Mouse (Mus musculus) right cerebral cortex, postnatal 36 days (tissue): Measurements from ENCODE around the gene Fam227a.
"Not testable (repeated sequence)": the region's sequence is repeated elsewhere in the genome, so short reads cannot be mapped to it uniquely, and the experiment has no call there.

Experiments used
- DNase-seq, 2 experiments: peaks; one replicate each; pipeline ENCODE4 v3.0.0; 2022; ENCODE audit warnings: low spot score in 2 of 2, mixed read lengths in 1 of 2

Fam227a gene

DNA sequence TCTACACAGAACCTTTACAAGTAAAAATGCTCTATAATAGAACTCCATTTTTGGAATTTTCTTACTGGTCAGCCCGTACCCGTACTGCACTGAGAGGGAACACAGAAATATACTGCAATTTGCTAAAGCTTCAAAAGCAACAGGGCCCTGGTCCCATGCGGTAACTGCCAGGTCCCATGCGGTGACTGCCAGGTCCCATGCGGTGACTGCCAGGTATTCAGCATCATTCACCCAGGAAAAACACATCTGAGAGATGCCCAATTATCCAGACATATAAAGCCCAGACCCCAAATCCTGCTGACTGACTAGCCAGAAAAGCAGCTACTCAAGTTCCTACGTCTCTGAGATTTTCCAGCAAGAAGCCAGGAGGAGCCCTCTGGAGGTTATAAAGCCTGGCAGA is 25.9 kb upstream of the Fam227a start:
- no peak for DNase-seq

DNA sequence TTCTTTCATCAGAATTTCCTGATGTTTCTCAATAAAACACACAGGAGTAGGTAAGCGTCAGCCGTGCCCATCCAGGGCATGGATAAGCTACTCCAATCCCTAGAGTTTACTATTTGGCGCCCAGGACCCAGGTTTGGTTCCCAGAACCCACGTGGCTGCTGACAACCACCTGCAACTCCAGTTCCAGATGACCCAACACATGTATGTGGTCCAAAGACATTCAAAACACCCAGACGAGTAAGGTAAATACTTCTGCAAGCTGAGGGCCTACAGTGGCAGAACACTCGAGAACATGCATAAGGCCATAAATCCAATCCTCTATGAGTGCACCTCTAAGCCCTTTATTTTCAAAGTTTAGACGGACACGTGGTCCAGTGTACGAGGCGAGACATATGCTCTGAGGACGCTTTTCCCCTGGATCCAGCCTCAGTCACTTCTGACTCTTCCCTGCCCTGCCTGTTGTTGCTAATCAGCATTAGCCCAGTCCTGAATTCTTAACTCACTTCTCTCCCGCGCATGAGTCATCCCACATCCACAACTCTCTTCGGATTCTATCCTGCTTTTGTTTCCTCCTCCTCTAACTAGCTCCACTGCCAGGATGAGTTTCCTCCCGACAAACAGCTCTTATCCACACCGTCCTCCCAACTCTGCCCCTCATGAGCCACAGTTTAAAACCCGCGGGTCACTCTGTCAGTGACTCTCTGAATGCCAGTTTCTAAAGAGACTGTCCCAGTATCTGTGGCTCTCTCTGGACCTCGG is 25.1 kb upstream of the Fam227a start:
- DNase-seq, result peak in 1 of 2 experiments; percentile 50

DNA sequence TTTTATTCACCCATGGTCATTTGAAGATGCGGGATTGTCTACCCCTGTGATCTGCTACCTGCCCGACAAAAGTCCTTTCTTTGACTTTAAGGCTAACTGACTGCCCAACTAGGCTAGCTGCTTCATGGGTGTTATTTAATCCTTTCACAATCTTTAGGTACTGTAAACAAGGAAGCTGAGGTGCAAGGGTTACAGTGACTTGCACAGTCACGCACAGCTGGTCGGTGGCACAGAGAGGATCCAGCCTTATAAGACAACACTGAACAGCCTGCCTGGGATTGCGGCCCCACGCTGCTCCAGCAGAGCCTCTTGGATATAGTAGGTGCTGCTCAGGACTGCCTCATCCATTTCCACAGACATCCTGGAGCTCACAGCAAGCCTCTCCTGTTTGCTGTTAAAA is 24.4 kb upstream of the Fam227a start:
- DNase-seq, result no peak

- DNase-seq, result no peak
These were observed 23.2 kb upstream of the Fam227a start for GRCm38 (mm10) chr15:79681973-79682372.

DNA sequence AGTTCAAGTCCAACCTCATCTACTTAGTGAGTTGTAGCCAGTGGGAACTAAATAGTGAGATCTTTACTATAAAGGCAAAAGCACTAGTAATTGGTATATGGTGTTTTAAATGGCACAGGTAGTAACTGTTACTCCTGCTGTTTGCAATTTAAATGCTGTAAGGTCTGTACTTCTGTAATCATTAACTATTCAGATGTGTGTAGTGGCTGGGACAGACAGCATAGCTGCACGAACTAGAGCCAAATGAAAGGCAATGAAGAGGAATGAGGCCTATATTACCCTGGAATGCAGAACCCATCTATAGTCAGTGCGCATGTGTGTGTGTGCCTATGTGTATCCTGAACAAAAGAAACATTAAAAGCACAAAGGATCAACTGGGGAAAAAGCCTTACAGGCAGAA is 19.2 kb upstream of the Fam227a start:
- no peak for DNase-seq

DNA sequence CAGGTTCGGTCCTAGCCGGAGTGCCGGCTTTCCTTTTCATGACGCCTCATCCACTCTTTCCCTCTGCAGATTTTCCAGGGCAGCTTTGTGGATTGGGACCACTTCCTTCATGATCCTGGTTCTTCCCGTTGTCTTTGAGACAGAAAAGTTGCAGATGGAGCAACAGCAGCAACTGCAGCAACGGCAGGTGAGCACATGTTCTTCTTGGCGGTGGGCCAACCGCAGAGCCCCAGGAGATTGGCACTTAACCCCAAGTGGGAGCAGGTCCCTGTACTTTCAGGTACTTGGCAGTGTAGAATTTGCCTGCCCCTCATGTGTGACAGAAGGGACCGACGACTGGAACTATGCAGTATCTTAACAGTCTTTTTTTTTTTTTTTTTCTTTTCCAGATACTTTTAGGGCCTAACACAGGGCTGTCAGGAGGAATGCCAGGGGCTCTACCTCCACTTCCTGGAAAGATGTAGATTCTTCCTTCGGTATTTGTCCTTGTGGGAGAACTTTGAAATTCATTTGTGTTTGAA is 13.1 kb upstream of the Fam227a start:
- not testable (repeated sequence) for DNase-seq

DNA sequence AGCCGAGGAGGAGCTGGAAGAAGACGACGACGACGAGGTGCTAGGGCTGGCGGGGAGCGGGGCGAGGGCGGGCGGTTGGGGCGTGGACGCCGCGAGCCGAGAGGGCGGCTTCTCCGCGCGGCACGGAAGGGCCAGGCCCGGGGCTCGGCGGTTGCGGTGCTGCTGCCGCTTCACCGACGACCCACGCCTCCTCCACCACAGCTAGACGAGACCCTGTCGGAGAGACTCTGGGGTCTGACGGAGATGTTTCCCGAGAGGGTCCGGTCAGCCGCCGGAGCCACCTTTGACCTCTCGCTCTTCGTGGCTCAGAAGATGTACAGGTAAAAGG is 12.2 kb upstream of the Fam227a start:
- no peak for DNase-seq

DNA sequence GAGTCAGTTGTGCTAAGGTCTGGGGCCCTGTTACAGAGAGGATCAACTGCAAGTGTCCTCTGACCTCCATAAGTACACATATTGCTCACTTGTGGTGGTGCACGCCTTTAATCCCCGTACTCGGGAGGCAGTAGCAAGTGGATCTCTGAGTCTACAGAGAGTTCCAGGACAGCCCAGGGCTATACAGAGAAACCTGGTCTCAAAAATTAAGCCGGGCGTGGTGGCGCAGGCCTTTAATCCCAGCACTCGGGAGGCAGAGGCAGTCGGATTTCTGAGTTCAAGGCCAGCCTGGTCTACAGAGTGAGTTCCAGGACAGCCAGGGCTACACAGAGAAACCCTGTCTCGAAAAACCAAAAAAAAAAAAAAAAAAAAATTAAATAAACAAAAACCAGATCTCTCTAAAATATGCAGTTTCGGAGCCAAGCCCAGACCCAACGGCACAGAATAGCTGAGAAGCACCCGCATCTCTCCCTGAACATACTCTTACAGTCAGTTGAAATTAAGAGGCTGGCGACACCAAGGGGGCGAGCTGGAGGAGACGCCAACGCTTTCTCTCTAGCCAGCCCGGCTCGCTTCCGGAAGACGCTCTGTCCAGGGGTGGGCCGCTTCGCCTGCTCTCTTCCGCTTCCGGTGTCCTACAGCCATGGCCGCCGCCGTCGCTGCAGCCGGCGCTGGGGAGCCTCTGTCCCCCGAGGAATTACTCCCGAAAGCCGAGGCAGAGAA is 11.7 kb upstream of the Fam227a start, which contains the start of gene Tomm22:
TSS of gene Tomm22 (plus strand) at position 613 of the 723 bp plus-strand sequence.
- peak; percentile 82 to 88 for DNase-seq

DNA sequence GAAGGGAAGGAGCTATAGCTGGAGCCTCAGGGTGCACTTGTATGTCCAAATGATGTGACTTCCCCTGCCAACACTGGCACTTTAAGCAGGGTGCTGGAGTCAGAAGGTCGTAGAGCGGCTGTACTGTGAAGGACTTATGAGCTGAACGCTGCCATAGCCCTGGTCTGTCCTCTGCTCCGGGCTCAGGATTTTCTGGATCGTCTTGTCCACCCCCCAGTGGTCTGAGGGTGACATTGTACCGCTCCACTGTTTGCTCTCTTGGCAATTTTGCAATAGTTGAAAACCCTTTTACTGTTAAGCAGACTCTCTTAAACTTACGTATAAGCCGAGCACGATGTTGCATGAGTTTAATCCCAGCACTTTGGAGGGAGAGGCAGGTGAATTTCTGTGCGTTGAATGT is 10.4 kb upstream of the Fam227a start:
- DNase-seq, result no peak

- DNase-seq, result peak in 1 of 2 experiments; percentile 54
These were observed 5.9 kb upstream of the Fam227a start for GRCm38 (mm10) chr15:79664666-79665065.

DNA sequence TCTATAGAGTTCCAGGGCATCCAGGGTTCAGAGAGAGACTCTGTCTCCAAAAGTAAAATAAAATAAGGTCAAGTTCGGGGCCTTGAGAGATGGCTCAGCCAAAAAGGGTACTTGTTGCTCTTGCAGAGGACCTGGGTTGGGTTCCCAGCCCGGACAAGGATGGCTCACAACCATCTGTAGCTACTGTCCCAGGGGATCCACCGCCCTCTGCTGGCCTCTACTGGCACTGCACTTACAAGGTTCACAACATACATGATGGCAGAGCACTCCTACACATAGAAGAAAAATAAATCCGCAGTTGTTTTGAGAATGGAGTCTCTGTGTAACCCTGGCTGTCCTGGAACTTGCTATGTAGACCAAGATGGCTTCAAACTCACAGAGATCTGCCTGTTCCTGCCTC is 3.1 kb upstream of the Fam227a start:
- DNase-seq, result no peak

DNA sequence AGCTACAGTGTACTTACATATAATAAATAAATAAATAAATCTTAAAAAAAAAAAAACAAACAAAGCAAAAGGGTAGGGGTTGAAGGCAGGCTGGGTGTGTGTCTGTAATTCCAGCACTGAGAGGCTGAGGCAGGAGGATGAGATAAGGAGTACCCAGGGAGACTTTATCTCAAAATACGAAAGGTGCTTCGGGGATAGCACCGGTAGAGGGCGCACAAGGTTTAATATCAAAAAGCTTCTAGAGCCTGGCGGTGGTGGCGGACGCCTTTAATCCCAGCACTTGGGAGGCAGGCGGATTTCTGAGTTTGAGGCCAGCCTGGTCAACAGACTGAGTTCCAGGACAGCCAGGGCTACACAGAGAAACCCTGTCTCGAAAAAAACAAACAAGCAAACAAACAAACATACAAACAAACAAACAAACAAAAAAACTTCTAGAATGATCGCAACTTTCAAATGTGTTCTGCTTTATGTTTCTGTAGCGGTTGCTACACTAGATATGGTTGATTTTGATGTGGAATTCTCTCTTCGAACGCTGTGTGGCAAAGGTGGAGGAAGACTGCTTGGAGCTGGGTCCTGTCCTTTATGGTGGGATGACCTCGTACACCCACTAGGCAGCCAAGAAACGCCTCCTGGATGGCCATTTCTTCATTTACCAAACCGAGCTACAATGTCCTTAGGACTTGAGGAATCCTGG is 772 bp downstream of the Fam227a start:
- peak; percentile 78 to 79 for DNase-seq

- peak; percentile 34 to 44 for DNase-seq
These were observed 2.3 kb downstream of the Fam227a start for GRCm38 (mm10) chr15:79656451-79656850.

GRCm38 (mm10) chr15:79651481-79651880 is 7.3 kb downstream of the Fam227a start:
- DNase-seq, result no peak

DNA sequence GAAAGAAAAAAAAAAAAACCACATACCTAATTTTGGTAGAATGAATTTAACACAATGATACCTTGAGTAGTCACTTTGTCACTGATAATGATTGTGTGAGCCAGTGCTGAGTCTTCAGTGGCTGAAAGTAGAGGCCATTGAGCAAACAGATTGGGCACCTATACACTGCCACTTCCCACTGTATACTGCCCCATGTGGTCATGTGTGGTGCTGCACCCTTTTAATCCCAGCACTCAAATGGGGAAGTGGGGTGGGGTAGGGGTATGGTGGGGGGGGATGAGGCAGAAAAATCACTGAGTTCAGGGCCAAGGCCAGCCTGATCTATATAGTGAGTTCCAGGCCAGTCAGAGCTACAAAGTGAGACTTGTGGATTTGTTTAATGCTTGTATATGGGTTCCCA is 8.2 kb downstream of the Fam227a start:
- no peak for DNase-seq

DNA sequence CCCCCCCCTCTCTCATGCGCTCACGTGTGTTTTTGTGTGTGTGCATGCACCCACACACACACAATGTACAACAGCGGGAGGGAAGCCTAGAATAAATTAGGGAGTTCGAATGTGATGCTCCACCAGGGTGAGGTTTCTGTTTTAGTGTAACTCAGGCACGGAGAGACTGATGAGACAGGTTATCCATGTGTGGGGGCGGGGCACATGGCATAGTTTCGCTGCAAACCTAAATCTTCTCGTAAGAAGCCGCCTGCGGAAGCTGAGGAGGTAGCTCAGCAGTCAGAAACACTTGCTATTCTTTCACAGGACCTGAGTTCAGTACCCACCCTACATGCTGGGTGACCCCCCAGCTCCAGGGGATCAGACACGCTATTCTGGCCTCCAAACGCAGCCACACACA is 10.6 kb downstream of the Fam227a start:
- peak in 1 of 2 experiments; percentile 37 for DNase-seq

- no peak for DNase-seq
These were observed 13.3 kb downstream of the Fam227a start for GRCm38 (mm10) chr15:79645483-79645882.

GRCm38 (mm10) chr15:79641135-79641817 is 17.5 kb downstream of the Fam227a start:
- peak; percentile 35 to 41 for DNase-seq

DNA sequence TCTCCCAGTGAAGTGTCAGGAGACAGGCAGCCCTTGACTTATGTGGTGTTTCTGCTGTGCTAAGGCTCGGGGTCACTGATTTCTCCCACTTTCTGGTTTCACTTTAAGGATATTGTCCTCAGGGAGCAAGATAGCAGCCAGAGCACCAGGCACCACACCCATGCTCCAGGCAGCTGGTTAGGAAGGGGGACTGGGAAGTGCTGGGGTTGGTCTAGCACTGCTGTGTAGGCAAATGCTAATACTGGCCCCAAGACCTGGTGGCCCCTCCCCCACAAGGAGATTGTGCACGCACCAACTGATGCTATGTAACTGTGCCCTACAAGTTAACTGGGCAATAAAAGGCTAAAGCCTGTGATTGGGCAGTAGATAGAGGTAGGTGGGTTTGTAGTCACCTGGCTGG is 28.3 kb downstream of the Fam227a start:
- no peak for DNase-seq

DNA sequence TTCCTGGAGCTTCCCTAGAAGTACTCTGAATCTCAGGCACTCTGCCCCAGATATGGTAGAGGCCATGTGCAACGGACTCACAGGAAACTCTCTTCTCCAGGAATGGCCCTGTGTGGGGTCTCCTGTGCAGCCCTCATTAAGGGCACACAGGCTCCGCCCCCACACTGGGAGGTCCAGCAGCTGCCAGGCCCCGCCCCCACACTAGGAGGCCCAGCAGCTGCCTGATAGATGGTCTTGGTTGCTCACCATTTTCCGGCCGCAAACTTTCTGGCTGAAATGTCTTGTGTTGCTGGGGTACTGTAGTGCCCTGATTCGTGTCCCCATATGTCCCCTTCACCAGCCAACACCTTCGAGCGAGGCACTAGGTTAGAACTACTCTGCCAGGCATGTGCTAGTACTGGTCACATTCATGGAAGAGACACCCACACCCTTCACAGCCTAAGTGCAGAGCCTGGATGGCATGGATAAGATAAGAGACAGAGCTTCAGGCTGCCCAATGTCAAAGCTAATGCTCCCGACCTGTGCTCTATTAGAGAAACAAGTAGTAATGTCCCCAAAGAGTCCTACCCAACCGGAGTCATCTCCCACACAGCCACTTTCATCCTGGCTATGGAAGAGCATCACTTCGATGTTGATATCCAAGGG is 38.9 kb downstream of the Fam227a start:
- no peak for DNase-seq

- DNase-seq, result no peak
These were observed 40.3 kb downstream of the Fam227a start for GRCm38 (mm10) chr15:79618456-79618855.
